Mouse (Mus musculus) heart, embryonic 14.5 days (tissue): ENCODE measurements around the gene Capn1. TPM values are rescaled to one million over a fixed set of nuclear protein-coding genes. Genes with fewer than 3 reads are reported as not detected.

Source experiments
- ATAC-seq: fragments of 200-750 bp; cut with Nextera tagmentation; 2 replicates; pipeline ENCODE4 v1.8.0; 2017; ENCODE audit warnings: low read depth, moderate TSS enrichment; ENCODE audit not compliant: insufficient number of reproducible peaks, insufficient read depth, low FRiP score
- H3K27ac ChIP-seq, 2 experiments: fragments of 200-500 bp in 1 of 2; fragments of 300-500 bp in 1 of 2; sonication (generic) in 1 of 2; replicated peaks in 1 of 2; 2 replicates each; pipeline ENCODE4 v1.5.1; 2012 to 2014; ENCODE audit warnings: low read depth in 2 of 2, low read length in 2 of 2, control low read depth in 1 of 2, mild to moderate bottlenecking in 1 of 2, mixed read lengths in 1 of 2; ENCODE audit not compliant: control insufficient read depth in 1 of 2, insufficient read depth in 1 of 2
- H3K27me3 ChIP-seq: fragments of 300-500 bp; sonication (generic); 2 replicates; pipeline ENCODE4 v1.6.1; 2014; ENCODE audit warnings: mild to moderate bottlenecking, low read length, control low read depth; ENCODE audit not compliant: control insufficient read depth, insufficient read depth
- H3K36me3 ChIP-seq: fragments of 300-500 bp; sonication (generic); 2 replicates; pipeline ENCODE4 v1.6.1; 2014; ENCODE audit warnings: mild to moderate bottlenecking, control low read depth, low read length, mixed read lengths; ENCODE audit not compliant: control insufficient read depth, insufficient read depth
- H3K4me1 ChIP-seq, 2 experiments: fragments of 200-500 bp in 1 of 2; fragments of 300-500 bp in 1 of 2; sonication (generic) in 1 of 2; 2 replicates each; pipeline ENCODE4 v1.6.1; 2012 to 2014; ENCODE audit warnings: low read length in 2 of 2, control low read depth in 1 of 2, mixed read lengths in 1 of 2; ENCODE audit not compliant: control insufficient read depth in 2 of 2, insufficient read depth in 2 of 2
- H3K4me2 ChIP-seq: fragments of 300-500 bp; sonication (generic); 2 replicates; pipeline ENCODE4 v1.6.1; 2014; ENCODE audit warnings: mild to moderate bottlenecking, low read length
- H3K4me3 ChIP-seq, 2 experiments: fragments of 200-500 bp in 1 of 2; fragments of 300-500 bp in 1 of 2; sonication (generic) in 1 of 2; 2 replicates each; pipeline ENCODE4 v1.5.1; 2012 to 2014; ENCODE audit warnings: low read length in 2 of 2, mild to moderate bottlenecking in 2 of 2, control low read depth in 1 of 2, low read depth in 1 of 2, moderate library complexity in 1 of 2; ENCODE audit not compliant: control insufficient read depth in 1 of 2, insufficient read depth in 1 of 2
- H3K9ac ChIP-seq: fragments of 300-500 bp; sonication (generic); 2 replicates; pipeline ENCODE4 v1.6.1; 2014; ENCODE audit warnings: mild to moderate bottlenecking, low read length
- H3K9me3 ChIP-seq: fragments of 300-500 bp; sonication (generic); 2 replicates; pipeline ENCODE4 v1.6.1; 2016; ENCODE audit warnings: low read length, control low read depth; ENCODE audit not compliant: control insufficient read depth
- WGBS: fragments of 180-500 bp; shearing (Covaris S2); extraction: QIAGEN DNeasy Blood & Tissue Kit; methylation state at CpG from one replicate; pipeline ENCODE4 v1.1.7; 2014; 5-methylcytosine and 5-hydroxymethylcytosine counted together
- polyA plus RNA-seq: library from polyadenylated mRNA; unstranded; fragments of >200 nt; fragmentation: Nextera tagmentation; extraction: Ambion mirVana; gene quantifications from 2 replicates; pipeline ENCODE4 v1.2.1, GENCODE M21; 2014

The Capn1 gene
- polyA plus RNA-seq, 1 experiment from 2014 or later, result 7.3 TPM

- Histone ChIP-seq H3K27me3 (no peaks in the 10 kb centered on the region), H3K27ac (no peak overlapping the region), H3K9me3 (no peaks in the 10 kb centered on the region), H3K4me2 (no peak overlapping the region), H3K4me3 (no peak overlapping the region), H3K9ac (no peak overlapping the region), H3K36me3 (no peaks in the 10 kb centered on the region), H3K4me1 (no peaks in the 10 kb centered on the region)
- WGBS, result 60% methylated on average over 9 of the region's 9 CpGs
- ATAC-seq, result no peak
Observed at GRCm38 (mm10) chr19:6035966-6036585, 20.4 kb upstream of the Capn1 start.

GRCm38 (mm10) chr19:6030520-6031280, 15.0 kb upstream of the Capn1 start:
- WGBS, result 69% methylated on average over 14 of the region's 14 CpGs
- no peak for ATAC-seq
- H3K9me3 ChIP-seq, result no peaks in the 10 kb centered on the region
- no peak overlapping the region for H3K4me2 ChIP-seq
- H3K9ac ChIP-seq, result no peak overlapping the region
- no peak overlapping the region for H3K27ac ChIP-seq
- H3K4me1 ChIP-seq, result no peaks in the 10 kb centered on the region
- H3K4me3 ChIP-seq, result no peak overlapping the region
- no peaks in the 10 kb centered on the region for H3K27me3 ChIP-seq
- H3K36me3 ChIP-seq, result no peaks in the 10 kb centered on the region

- Histone ChIP-seq H3K27me3 (no peaks in the 10 kb centered on the region), H3K36me3 (no peaks in the 10 kb centered on the region), H3K4me2 (no peak overlapping the region), H3K9me3 (no peaks in the 10 kb centered on the region), H3K4me3 (no peak overlapping the region), H3K9ac (no peak overlapping the region), H3K27ac (no peak overlapping the region), H3K4me1 (no peaks in the 10 kb centered on the region)
- 71% methylated on average over 9 of the region's 9 CpGs for WGBS
- no peak for ATAC-seq
Observed at GRCm38 (mm10) chr19:6029426-6029825, 13.7 kb upstream of the Capn1 start.

- no peak for ATAC-seq
Observed at GRCm38 (mm10) chr19:6028991-6029390, 13.3 kb upstream of the Capn1 start.

GRCm38 (mm10) chr19:6023930-6024329, 8.2 kb upstream of the Capn1 start:
- WGBS, result 78% methylated on average over 7 of the region's 7 CpGs
- ATAC-seq, result no peak
- H3K27ac ChIP-seq, result no peak overlapping the region
- H3K4me3 ChIP-seq, result no peak overlapping the region
- H3K4me1 ChIP-seq, result no peaks in the 10 kb centered on the region
- no peak overlapping the region for H3K4me2 ChIP-seq
- H3K36me3 ChIP-seq, result no peaks in the 10 kb centered on the region
- no peaks in the 10 kb centered on the region for H3K27me3 ChIP-seq
- no peak overlapping the region for H3K9ac ChIP-seq
- no peaks in the 10 kb centered on the region for H3K9me3 ChIP-seq

More at GRCm38 (mm10) chr19:6028991-6029390, 13.3 kb upstream of the Capn1 start:
- no peak overlapping the region for H3K27ac ChIP-seq
- no peaks in the 10 kb centered on the region for H3K27me3 ChIP-seq
- H3K4me2 ChIP-seq, result no peak overlapping the region
- 76% methylated on average over 6 of the region's 6 CpGs for WGBS
- H3K4me3 ChIP-seq, result no peak overlapping the region
- H3K36me3 ChIP-seq, result no peaks in the 10 kb centered on the region
- no peaks in the 10 kb centered on the region for H3K4me1 ChIP-seq
- no peaks in the 10 kb centered on the region for H3K9me3 ChIP-seq
- H3K9ac ChIP-seq, result no peak overlapping the region

GRCm38 (mm10) chr19:6023059-6023458, 7.4 kb upstream of the Capn1 start:
- no peak for ATAC-seq
- no peaks in the 10 kb centered on the region for H3K27me3 ChIP-seq
- no peak overlapping the region for H3K4me2 ChIP-seq
- H3K9ac ChIP-seq, result no peak overlapping the region
- no peaks in the 10 kb centered on the region for H3K4me1 ChIP-seq
- no peak overlapping the region for H3K4me3 ChIP-seq
- WGBS, result 50% methylated on average over 8 of the region's 8 CpGs
- no peaks in the 10 kb centered on the region for H3K36me3 ChIP-seq
- no peak overlapping the region for H3K27ac ChIP-seq
- H3K9me3 ChIP-seq, result no peaks in the 10 kb centered on the region

GRCm38 (mm10) chr19:6020276-6020675, 4.6 kb upstream of the Capn1 start:
- H3K36me3 ChIP-seq, result no peaks in the 10 kb centered on the region
- no peak overlapping the region for H3K27ac ChIP-seq
- ATAC-seq, result no peak
- H3K4me3 ChIP-seq, result no peak overlapping the region
- no peak overlapping the region for H3K9ac ChIP-seq
- H3K9me3 ChIP-seq, result no peaks in the 10 kb centered on the region
- no peak overlapping the region for H3K4me2 ChIP-seq
- WGBS, result 46% methylated on average over 3 of the region's 3 CpGs
- peaks cover 8% of the 10 kb centered on the region; the same call in 1 of the 2 replicates for H3K27me3 ChIP-seq
- H3K4me1 ChIP-seq, result peaks cover 3 to 7% of the 10 kb centered on the region in 2 experiments; a peak in 3 of 4 replicates
